In the genomic region with DNA sequence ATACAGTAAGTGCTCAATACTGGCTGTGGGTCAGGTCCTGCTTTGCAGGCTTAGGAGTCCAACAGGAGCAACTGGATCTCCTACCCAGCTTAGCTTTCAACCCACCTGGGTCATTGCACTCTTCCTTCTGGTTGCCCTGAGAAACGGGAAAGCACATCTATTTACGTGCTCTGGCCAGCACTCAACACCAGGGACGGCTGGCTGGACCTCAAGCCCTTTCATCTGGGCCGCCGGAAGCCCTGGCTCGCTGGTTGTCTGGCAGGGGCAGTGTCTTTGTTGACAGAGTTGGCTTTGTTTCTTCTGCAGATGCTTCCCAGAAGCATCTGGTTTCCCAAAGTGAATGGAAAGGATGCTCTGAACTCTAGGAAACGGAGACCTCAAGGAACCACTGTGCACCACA, we compare ENCODE assay signal across 8 mouse cellular contexts. TPM values are rescaled to one million over a fixed set of nuclear protein-coding genes. Genes with fewer than 3 reads are reported as not detected.
DNase-seq lines count a peak whose midpoint lies in the region; ATAC-seq and TF ChIP-seq lines count a peak whose summit lies in the region.

No protein-coding gene starts in this region.

- H3K4me3 ChIP-seq in hindbrain, postnatal 0 days (ENCODE audit: low read length): no peak overlapping the region

- H3K9me3 ChIP-seq in hindbrain, postnatal 0 days (ENCODE audit: low read length): no peaks in the 10 kb centered on the region

- ATAC-seq in hindbrain, postnatal 0 days: peak; percentile 48; the same call in 1 of the 2 replicates
- no peak for ATAC-seq in monocyte, adult 5-6 weeks (replicated peaks; ENCODE audit: insufficient number of reproducible peaks, low FRiP score, low TSS enrichment, poor library complexity, severe bottlenecking)

- H3K4me2 ChIP-seq in hindbrain, postnatal 0 days (ENCODE audit: low read depth, low read length): no peak overlapping the region

- H3K27me3 ChIP-seq in hindbrain, postnatal 0 days (ENCODE audit: insufficient read depth, low read length): no peaks in the 10 kb centered on the region

- H3K9ac ChIP-seq in hindbrain, postnatal 0 days (replicated peaks; ENCODE audit: low read length): no peak overlapping the region

- DNase-seq in retina, postnatal 1 day: peak; percentile 35
- no peak for DNase-seq in retina, embryonic 14.5 days (ENCODE audit: low spot score)
- peak; percentile 98 for DNase-seq in heart, adult 11 months
- peak; percentile 51 for DNase-seq in hindbrain, postnatal 0 days (ENCODE audit: low spot score)
- peak; percentile 38 to 73 for DNase-seq in lung, postnatal 4 days
- no peak for DNase-seq in cerebellum, adult 8-10 months
- DNase-seq in cerebellum, postnatal 25 days: no peak

- no peaks in the 10 kb centered on the region for H3K36me3 ChIP-seq in hindbrain, postnatal 0 days (ENCODE audit: insufficient read depth, low read length)

- peaks cover 8% of the 10 kb centered on the region; the same call in 1 of the 2 replicates for H3K4me1 ChIP-seq in hindbrain, postnatal 0 days (ENCODE audit: insufficient read depth, low read length)

- WGBS in hindbrain, postnatal 0 days: 20% methylated on average over 7 of the region's 7 CpGs

- no peak for TF ChIP-seq CTCF in hindbrain, postnatal 0 days (IDR thresholded peaks at IDR 0.05; ENCODE audit: low read depth)

- H3K27ac ChIP-seq in hindbrain, postnatal 0 days: 0 out of 2 replicates have a peak overlapping the region, but pooled peaks have one; percentile 8

RNA-seq across cellular contexts. Expression of a gene that starts 39.3 kb away (rescaled TPM):
- 39.4 and 49.2 TPM in 2 replicates for total RNA-seq in hindbrain, postnatal 0 days (2014; rRNA removed)
- 62.5 and 64.8 TPM in 2 replicates for polyA plus RNA-seq in hindbrain, postnatal 0 days (2015; fragmentation: Nextera tagmentation; extraction: Ambion mirVana)
- 190 to 273 TPM (median 198 TPM) in 3 replicates for total RNA-seq in monocyte, adult 5-6 weeks (2017)

Comparison
In these comparisons a context has a peak if more than half of its experiments do, and no peak if none do; other contexts are left out.
1. DNase-seq: peak in retina, postnatal 1 day (single experiment), heart, adult 11 months (single experiment), hindbrain, postnatal 0 days (single experiment) and lung, postnatal 4 days (2 of 2); none in retina, embryonic 14.5 days (single experiment), cerebellum, adult 8-10 months (single experiment) and cerebellum, postnatal 25 days (0 of 2).